Mouse (Mus musculus): ENCODE measurements around the gene Efna2. TPM values are rescaled to one million over a fixed set of nuclear protein-coding genes. Genes with fewer than 3 reads are reported as not detected.

Gene Efna2
- polyA plus RNA-seq, 1 experiment from 2014 or later, result 33.6 TPM

- H3K27me3 ChIP-seq, result no peaks in the 10 kb centered on the region
- no peak for ATAC-seq (ENCODE audit: low FRiP score, low read depth)
- H3K4me3 ChIP-seq, result no peak overlapping the region
- H3K9me3 ChIP-seq, result no peaks in the 10 kb centered on the region
- 92% methylated on average over 3 of the region's 3 CpGs for WGBS
- H3K4me2 ChIP-seq, result no peak overlapping the region
- no peak overlapping the region for H3K27ac ChIP-seq (replicated peaks)
- H3K9ac ChIP-seq, result no peak overlapping the region
- peaks cover 3% of the 10 kb centered on the region for H3K4me1 ChIP-seq (replicated peaks)
- peaks cover 87% of the 10 kb centered on the region for H3K36me3 ChIP-seq
Observed at GRCm38 (mm10) chr10:80238306-80238705, 59.0 kb downstream of the Efna2 start.

Other genes with a start within 250 kb of the Efna2 start
- 93.6 and 94.7 TPM in 2 replicates for gene Wdr18, start 219.3 kb upstream of the Efna2 start, polyA plus RNA-seq (2015; fragmentation: Nextera tagmentation; extraction: Ambion mirVana)
- gene Grin3b, start 208.8 kb upstream of the Efna2 start, polyA plus RNA-seq (2015; fragmentation: Nextera tagmentation; extraction: Ambion mirVana), result 0.29 and 0.34 TPM in 2 replicates
- 24.5 and 27.3 TPM in 2 replicates for gene Tmem259, start 195.2 kb upstream of the Efna2 start, polyA plus RNA-seq (2015; fragmentation: Nextera tagmentation; extraction: Ambion mirVana)
- gene Cnn2, start 190.9 kb upstream of the Efna2 start, polyA plus RNA-seq (2015; fragmentation: Nextera tagmentation; extraction: Ambion mirVana), result 29.4 and 33.6 TPM in 2 replicates
- gene Abca7, start 183.0 kb upstream of the Efna2 start, polyA plus RNA-seq (2015; fragmentation: Nextera tagmentation; extraction: Ambion mirVana), result 4.8 and 5.4 TPM in 2 replicates
- 2.3 and 2.5 TPM in 2 replicates for gene Arhgap45, start 162.8 kb upstream of the Efna2 start, polyA plus RNA-seq (2015; fragmentation: Nextera tagmentation; extraction: Ambion mirVana)
- 141 and 145 TPM in 2 replicates for gene Polr2e, start 139.7 kb upstream of the Efna2 start, polyA plus RNA-seq (2015; fragmentation: Nextera tagmentation; extraction: Ambion mirVana)
- 583 and 596 TPM in 2 replicates for gene Gpx4, start 132.3 kb upstream of the Efna2 start, polyA plus RNA-seq (2015; fragmentation: Nextera tagmentation; extraction: Ambion mirVana)
- 12.6 and 12.9 TPM in 2 replicates for gene Sbno2, start 73.9 kb upstream of the Efna2 start, polyA plus RNA-seq (2015; fragmentation: Nextera tagmentation; extraction: Ambion mirVana)
- gene Stk11, start 63.7 kb upstream of the Efna2 start, polyA plus RNA-seq (2015; fragmentation: Nextera tagmentation; extraction: Ambion mirVana), result 18.6 and 20.0 TPM in 2 replicates
- 503 and 517 TPM in 2 replicates for gene Atp5d, start 40.9 kb upstream of the Efna2 start, polyA plus RNA-seq (2015; fragmentation: Nextera tagmentation; extraction: Ambion mirVana)
- gene Cbarp, start 38.6 kb upstream of the Efna2 start, polyA plus RNA-seq (2015; fragmentation: Nextera tagmentation; extraction: Ambion mirVana), result 61.4 and 71.3 TPM in 2 replicates
- gene Midn, start 31.2 kb upstream of the Efna2 start, polyA plus RNA-seq (2015; fragmentation: Nextera tagmentation; extraction: Ambion mirVana), result 22.6 and 26.0 TPM in 2 replicates
- gene Cirbp, start 13.5 kb upstream of the Efna2 start, polyA plus RNA-seq (2015; fragmentation: Nextera tagmentation; extraction: Ambion mirVana), result 295 and 319 TPM in 2 replicates
- gene 1600002K03Rik, start 6.5 kb upstream of the Efna2 start, polyA plus RNA-seq (2015; fragmentation: Nextera tagmentation; extraction: Ambion mirVana), result 10.1 and 12.7 TPM in 2 replicates
- 36.5 and 38.6 TPM in 2 replicates for gene Mum1, start 47.0 kb downstream of the Efna2 start, polyA plus RNA-seq (2015; fragmentation: Nextera tagmentation; extraction: Ambion mirVana)
- 311 and 321 TPM in 2 replicates for gene Ndufs7, start 69.6 kb downstream of the Efna2 start, polyA plus RNA-seq (2015; fragmentation: Nextera tagmentation; extraction: Ambion mirVana)
- 24.6 and 28.1 TPM in 2 replicates for gene Gamt, start 81.5 kb downstream of the Efna2 start, polyA plus RNA-seq (2015; fragmentation: Nextera tagmentation; extraction: Ambion mirVana)
- 46.9 and 51.3 TPM in 2 replicates for gene Dazap1, start 82.0 kb downstream of the Efna2 start, polyA plus RNA-seq (2015; fragmentation: Nextera tagmentation; extraction: Ambion mirVana)
- 551 and 587 TPM in 2 replicates for gene Rps15, start 113.0 kb downstream of the Efna2 start, polyA plus RNA-seq (2015; fragmentation: Nextera tagmentation; extraction: Ambion mirVana)
- gene Apc2, start 116.5 kb downstream of the Efna2 start, polyA plus RNA-seq (2015; fragmentation: Nextera tagmentation; extraction: Ambion mirVana), result 175 and 181 TPM in 2 replicates
- 29.8 and 30.1 TPM in 2 replicates for gene 2310011J03Rik, start 141.1 kb downstream of the Efna2 start, polyA plus RNA-seq (2015; fragmentation: Nextera tagmentation; extraction: Ambion mirVana)
- gene Pcsk4, start 150.0 kb downstream of the Efna2 start, polyA plus RNA-seq (2015; fragmentation: Nextera tagmentation; extraction: Ambion mirVana), result 6.1 and 6.7 TPM in 2 replicates
- 5.7 and 7.1 TPM in 2 replicates for gene Reep6, start 150.5 kb downstream of the Efna2 start, polyA plus RNA-seq (2015; fragmentation: Nextera tagmentation; extraction: Ambion mirVana)
- 0.76 and 1.2 TPM in 2 replicates for gene Adamtsl5, start 168.9 kb downstream of the Efna2 start, polyA plus RNA-seq (2015; fragmentation: Nextera tagmentation; extraction: Ambion mirVana)
- gene Plk5, start 177.0 kb downstream of the Efna2 start, polyA plus RNA-seq (2015; fragmentation: Nextera tagmentation; extraction: Ambion mirVana), result 6.1 and 6.4 TPM in 2 replicates
- 18.9 and 19.2 TPM in 2 replicates for gene Mex3d, start 208.2 kb downstream of the Efna2 start, polyA plus RNA-seq (2015; fragmentation: Nextera tagmentation; extraction: Ambion mirVana)
- gene Mbd3, start 220.1 kb downstream of the Efna2 start, polyA plus RNA-seq (2015; fragmentation: Nextera tagmentation; extraction: Ambion mirVana), result 213 and 229 TPM in 2 replicates
- gene Uqcr11, start 227.3 kb downstream of the Efna2 start, polyA plus RNA-seq (2015; fragmentation: Nextera tagmentation; extraction: Ambion mirVana), result 711 and 737 TPM in 2 replicates

Measured in hindbrain, embryonic 15.5 days (tissue).